Mouse (Mus musculus) heart, adult 2 months (tissue): ENCODE results near the gene Dot1l.

Experiments
- CTCF ChIP-seq: fragments of 200-600 bp; IDR thresholded peaks from 2 replicates; pipeline ENCODE4 v1.8.1; 2022; ENCODE audit warnings: antibody characterized with exemption, mild to moderate bottlenecking, moderate library complexity
- EP300 ChIP-seq: fragments of 200-500 bp; IDR thresholded peaks from 2 replicates; pipeline ENCODE4 v1.6.1; 2011; ENCODE audit warnings: low read depth, low read length, control low read depth; ENCODE audit not compliant: insufficient read depth
- POLR2A ChIP-seq: fragments of 200-500 bp; IDR thresholded peaks from 2 replicates; pipeline ENCODE4 v1.6.1; 2011; ENCODE audit warnings: mild to moderate bottlenecking, low read depth, low read length, control low read depth; ENCODE audit not compliant: insufficient read depth

DNA sequence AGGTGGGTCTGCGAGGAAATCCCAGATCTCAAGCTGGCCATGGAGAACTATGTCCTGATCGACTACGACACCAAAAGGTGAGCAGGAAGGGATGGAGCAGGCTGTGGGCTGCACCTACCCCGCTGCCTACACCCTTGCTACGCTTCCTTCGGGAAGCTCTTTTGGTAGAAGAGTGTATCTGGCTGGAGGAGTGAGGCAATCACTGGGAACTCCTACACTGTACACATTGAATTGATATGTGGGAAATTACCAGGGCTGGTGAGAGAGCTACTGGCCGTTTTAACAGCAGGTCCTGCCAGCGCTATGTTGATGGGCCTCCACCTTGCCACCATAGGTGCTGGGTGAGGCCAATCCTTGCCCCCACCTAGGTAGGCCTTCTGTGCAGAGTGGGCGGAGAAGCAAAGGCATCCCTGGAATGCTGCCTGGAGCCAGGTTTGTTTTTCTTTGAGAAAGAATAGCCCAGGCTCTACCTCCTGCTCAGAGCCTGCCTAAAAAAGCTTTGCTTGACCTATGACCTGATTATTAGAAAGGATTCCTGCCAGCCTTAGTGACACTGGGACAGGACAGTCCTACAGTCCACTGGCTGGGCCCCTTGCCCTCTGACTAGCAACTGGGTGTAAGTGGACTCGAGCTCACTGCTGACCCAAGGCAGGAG lies 11.3 kb downstream of the Dot1l start:
- TF ChIP-seq EP300 (no peak), POLR2A (no peak), CTCF (no peak)
